9 mouse cellular contexts compared by ENCODE assay signal in the genomic region with DNA sequence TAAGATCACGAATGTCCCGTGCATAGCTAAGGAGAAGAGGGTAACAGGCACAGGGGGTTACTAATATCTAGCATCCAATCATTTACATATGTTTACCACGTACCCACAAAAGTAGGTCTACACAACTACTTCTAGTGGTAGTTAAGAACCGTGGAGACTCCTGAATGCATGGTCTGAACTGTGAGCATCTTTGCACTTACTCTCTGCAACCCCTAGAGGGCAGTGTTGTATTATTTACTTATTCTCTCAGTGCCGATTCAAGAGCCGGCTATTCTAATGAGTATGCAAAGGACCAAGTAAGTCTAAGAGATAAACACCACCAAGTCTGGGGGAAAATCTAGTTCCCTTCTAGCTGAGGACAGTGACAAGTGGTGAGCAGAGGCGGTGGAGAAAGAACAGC. TPM values are rescaled to one million over a fixed set of nuclear protein-coding genes. Genes with fewer than 3 reads are reported as not detected.
A peak's percentile ranks its signal among the peaks of the same experiment; 100 is the strongest.
DNase-seq lines count a peak whose midpoint lies in the region; ATAC-seq and TF ChIP-seq lines count a peak whose summit lies in the region.
"Had no signal": no experiment of that assay in that cellular context is flagged by ENCODE, and none has a peak within 500 bp of the region (broad histone marks: within the 10 kb centered on the region; RNA-seq: fewer than 3 reads in every experiment).

No protein-coding gene starts in this region.

- DNase-seq in layer of hippocampus, adult 11-12 months (ENCODE audit: low spot score): peak; percentile 47
- DNase-seq in layer of hippocampus, adult 8-10 months (ENCODE audit: low spot score in 2 of 2): no peak
- DNase-seq in CH12.LX (ENCODE audit: extremely low read depth): peak; percentile 87
- peak; percentile 21 to 44 for DNase-seq in cerebellum, adult 18-20 months
- DNase-seq in layer of hippocampus, adult 9-10 months (ENCODE audit: low spot score): peak; percentile 61
- DNase-seq in midbrain, embryonic 14.5 days: peak; percentile 91
- no peak for DNase-seq in ovary, postnatal 10 days (ENCODE audit: low spot score)

- H3K4me1 ChIP-seq in CH12.LX (ENCODE audit: control insufficient read depth in 1 of 2, insufficient read depth in 2 of 2): peaks cover 2 to 5% of the 10 kb centered on the region in 2 experiments; a peak in 3 of 4 replicates
- no peaks in the 10 kb centered on the region for H3K4me1 ChIP-seq in heart, embryonic 16.5 days (ENCODE audit: control insufficient read depth, insufficient read depth, low read length)
- H3K4me1 ChIP-seq in midbrain, embryonic 14.5 days (ENCODE audit: control insufficient read depth, insufficient read depth, low read length): no peaks in the 10 kb centered on the region
- H3K4me1 ChIP-seq: embryonic facial prominence, embryonic 15.5 days had no signal

- TF ChIP-seq POLR2A in CH12.LX (IDR thresholded peaks at IDR 0.05; ENCODE audit: low read depth, low read length): no peak

- dilution Hi-C loops in CH12.LX (cut with MboI; ENCODE audit: extremely low pct_ligation_motif_present, extremely low pct_unique_long_range_greater_than_20kb, low sequenced_read_pairs): no loop called here

- peak overlapping the region; percentile 91; the same call in 1 of the 2 replicates for H3K4me2 ChIP-seq in CH12.LX (ENCODE audit: insufficient read depth, low read depth, poor library complexity, severe bottlenecking)
- H3K4me2 ChIP-seq in heart, embryonic 16.5 days (ENCODE audit: low read depth, low read length): no peak overlapping the region
- H3K4me2 ChIP-seq in midbrain, embryonic 14.5 days (ENCODE audit: low read length): no peak overlapping the region
- H3K4me2 ChIP-seq: embryonic facial prominence, embryonic 15.5 days had no signal

- TF ChIP-seq CTCF in CH12.LX (conservative IDR thresholded peaks at IDR 0.05 in 1 of 2, IDR thresholded peaks at IDR 0.05 in 1 of 2; ENCODE audit: low read depth in 2 of 2, low read length in 2 of 2): peak; percentile 96 to 98

- no peak overlapping the region for H3K27ac ChIP-seq in CH12.LX (ENCODE audit: insufficient read depth, low read depth)
- no peak overlapping the region for H3K27ac ChIP-seq in heart, embryonic 16.5 days (ENCODE audit: low read length)
- H3K27ac ChIP-seq in midbrain, embryonic 14.5 days (replicated peaks; ENCODE audit: low read depth, low read length): no peak overlapping the region
- H3K27ac ChIP-seq: embryonic facial prominence, embryonic 15.5 days had no signal

- H3K4me3 ChIP-seq in CH12.LX (replicated peaks in 1 of 3; ENCODE audit: low read depth in 2 of 3, low read length in 2 of 3, poor library complexity in 1 of 3): no peak overlapping the region
- H3K4me3 ChIP-seq in heart, embryonic 16.5 days (ENCODE audit: low read length): no peak overlapping the region
- H3K4me3 ChIP-seq in midbrain, embryonic 14.5 days (replicated peaks; ENCODE audit: low read depth, low read length): no peak overlapping the region
- H3K4me3 ChIP-seq: embryonic facial prominence, embryonic 15.5 days had no signal

- in situ Hi-C loops in CH12.LX (cut with MboI; ENCODE audit: low pct_ligation_motif_present, low pct_unique_long_range_greater_than_20kb, low sequenced_read_pairs): loop anchor here (5.0 kb wide), 2 partner anchors 45 to 260 kb away; partner anchors contain the start of gene Carhsp1

- no peaks in the 10 kb centered on the region for H3K36me3 ChIP-seq in CH12.LX (replicated peaks in 1 of 2; ENCODE audit: control insufficient read depth in 1 of 2, insufficient read depth in 1 of 2, low read length in 1 of 2)
- H3K36me3 ChIP-seq in heart, embryonic 16.5 days (ENCODE audit: control insufficient read depth, insufficient read depth): no peaks in the 10 kb centered on the region
- H3K36me3 ChIP-seq in midbrain, embryonic 14.5 days (ENCODE audit: control insufficient read depth, insufficient read depth, low read length): no peaks in the 10 kb centered on the region
- H3K36me3 ChIP-seq: embryonic facial prominence, embryonic 15.5 days had no signal

- peaks cover 6% of the 10 kb centered on the region for H3K9me3 ChIP-seq in CH12.LX (replicated peaks; ENCODE audit: low read length)
- no peaks in the 10 kb centered on the region for H3K9me3 ChIP-seq in heart, embryonic 16.5 days (replicated peaks; ENCODE audit: control insufficient read depth, low read length)
- H3K9me3 ChIP-seq in midbrain, embryonic 14.5 days (ENCODE audit: control insufficient read depth, low read length): no peaks in the 10 kb centered on the region
- H3K9me3 ChIP-seq: embryonic facial prominence, embryonic 15.5 days had no signal

- ATAC-seq in heart, embryonic 16.5 days (replicated peaks; ENCODE audit: extremely low read depth, insufficient read depth, low FRiP score): 0 out of 2 replicates have a peak, but pooled peaks have one; percentile 37
- peak; percentile 48; the same call in 1 of the 2 replicates for ATAC-seq in midbrain, embryonic 14.5 days (ENCODE audit: low FRiP score, low TSS enrichment)

- 10% methylated on average over 7 of the region's 7 CpGs for WGBS in heart, embryonic 16.5 days
- WGBS in midbrain, embryonic 14.5 days: 11% methylated on average over 7 of the region's 7 CpGs

- peak; percentile 39 for TF ChIP-seq EP300 in CH12.LX (IDR thresholded peaks at IDR 0.05; ENCODE audit: low read length)

- no peak overlapping the region for H3K9ac ChIP-seq in CH12.LX (ENCODE audit: insufficient read depth, low read depth)
- no peak overlapping the region for H3K9ac ChIP-seq in heart, embryonic 16.5 days (ENCODE audit: low read length)
- H3K9ac ChIP-seq in midbrain, embryonic 14.5 days (replicated peaks; ENCODE audit: low read length): no peak overlapping the region
- H3K9ac ChIP-seq: embryonic facial prominence, embryonic 15.5 days had no signal

- peak; percentile 99 for TF ChIP-seq RAD21 in CH12.LX (IDR thresholded peaks at IDR 0.05; ENCODE audit: low read depth, low read length)

- no peaks in the 10 kb centered on the region for H3K79me2 ChIP-seq in CH12.LX (replicated peaks; ENCODE audit: control insufficient read depth, extremely low read depth, insufficient read depth, poor library complexity, severe bottlenecking)

- peaks cover 75% of the 10 kb centered on the region for H3K27me3 ChIP-seq in CH12.LX (replicated peaks)
- peaks cover 6% of the 10 kb centered on the region for H3K27me3 ChIP-seq in heart, embryonic 16.5 days (ENCODE audit: control insufficient read depth, insufficient read depth, low read length)
- H3K27me3 ChIP-seq in midbrain, embryonic 14.5 days (ENCODE audit: control insufficient read depth, insufficient read depth, low read length): peaks cover 6% of the 10 kb centered on the region; the same call in 1 of the 2 replicates

TF ChIP-seq in CH12.LX, 34 proteins besides CTCF, POLR2A, EP300 and RAD21 (continues in another document):
- TF ChIP-seq KAT2A (IDR thresholded peaks at IDR 0.05; ENCODE audit: insufficient replicate concordance, low read length) (no peak), PAX5 (IDR thresholded peaks at IDR 0.05; ENCODE audit: low read length) (no peak), MAFK (IDR thresholded peaks at IDR 0.05; ENCODE audit: insufficient replicate concordance, low read length) (peak; percentile 27; the same call in 1 of the 2 replicates), JUND (conservative IDR thresholded peaks at IDR 0.05; ENCODE audit: low read depth, low read length) (peak; percentile 76), JUN (IDR thresholded peaks at IDR 0.05; ENCODE audit: insufficient read depth, low read depth, low read length) (peak; percentile 24; the same call in 1 of the 2 replicates), TBP (conservative IDR thresholded peaks at IDR 0.05; ENCODE audit: low read depth, low read length) (0 out of 2 replicates have a peak, but pooled peaks have one; percentile 48), MXI1 (IDR thresholded peaks at IDR 0.05; ENCODE audit: low read depth, low read length) (0 out of 2 replicates have a peak, but pooled peaks have one; percentile 35), MAX (IDR thresholded peaks at IDR 0.05; ENCODE audit: low read length) (0 out of 2 replicates have a peak, but pooled peaks have one; percentile 21), BHLHE40 (IDR thresholded peaks at IDR 0.05; ENCODE audit: low read depth, low read length) (peak; percentile 54; the same call in 1 of the 2 replicates), IRF4 (IDR thresholded peaks at IDR 0.05; ENCODE audit: low read depth, low read length) (peak; percentile 59; the same call in 1 of the 2 replicates), SMC3 (IDR thresholded peaks at IDR 0.05; ENCODE audit: low read depth, low read length) (peak; percentile 81), NRF1 (IDR thresholded peaks at IDR 0.05; ENCODE audit: low read depth, low read length) (no peak), TCF12 (IDR thresholded peaks at IDR 0.05; ENCODE audit: low read depth, low read length) (peak; percentile 37; the same call in 1 of the 2 replicates), ELF1 (IDR thresholded peaks at IDR 0.05; ENCODE audit: low read depth, low read length) (0 out of 2 replicates have a peak, but pooled peaks have one; percentile 34), E2F4 (IDR thresholded peaks at IDR 0.05; ENCODE audit: insufficient replicate concordance, low read depth, low read length) (no peak), SIN3A (IDR thresholded peaks at IDR 0.05; ENCODE audit: low read length) (peak; percentile 79), HCFC1 (IDR thresholded peaks at IDR 0.05; ENCODE audit: low read depth, low read length) (peak; percentile 36; the same call in 1 of the 2 replicates), NELFE (IDR thresholded peaks at IDR 0.05; ENCODE audit: low read depth, low read length) (peak; percentile 51; the same call in 1 of the 2 replicates), ZC3H11A (IDR thresholded peaks at IDR 0.05; ENCODE audit: low read depth, low read length) (peak; percentile 17; the same call in 1 of the 2 replicates), CHD2 (IDR thresholded peaks at IDR 0.05; ENCODE audit: low read length) (no peak), MEF2A (IDR thresholded peaks at IDR 0.05; ENCODE audit: borderline replicate concordance, low read depth, low read length) (peak; percentile 64)

RNA-seq across cellular contexts. Expression of gene Tmem114, which starts 12.7 kb away (rescaled TPM):
- total RNA-seq in layer of hippocampus, adult 8-10 months (2022): 1 to 10 TPM; 3.9 to 5.6 (median 4.4) TPM
- total RNA-seq in CH12.LX (2012; rRNA removed) (not detected in 2 replicates), CH12.LX (2014; rRNA removed) (not detected in 2 replicates)
- not detected in 2 replicates for polyA plus RNA-seq in CH12.LX (2012; ENCODE audit: insufficient read length, low read depth)
- not detected in 2 replicates for polyA plus RNA-seq in heart, embryonic 16.5 days (2015; fragmentation: Nextera tagmentation; extraction: Ambion mirVana)
- not detected in 2 replicates for polyA plus RNA-seq in midbrain, embryonic 14.5 days (2014; fragmentation: Nextera tagmentation; extraction: Ambion mirVana)
- polyA plus RNA-seq: embryonic facial prominence, embryonic 15.5 days had no signal

RNA-seq across cellular contexts. Expression of gene Mettl22, which starts 58.4 kb away (rescaled TPM):
- total RNA-seq in layer of hippocampus, adult 8-10 months (2022): 10 to 100 TPM; 26.1 to 30.1 (median 26.4) TPM
- total RNA-seq in CH12.LX (2012; rRNA removed): 25.4 and 39.4 TPM in 2 replicates
- 48.6 and 64.2 TPM in 2 replicates for total RNA-seq in CH12.LX (2014; rRNA removed)
- 27.5 and 38.8 TPM in 2 replicates for polyA plus RNA-seq in CH12.LX (2012; ENCODE audit: insufficient read length, low read depth)
- polyA plus RNA-seq in heart, embryonic 16.5 days (2015; fragmentation: Nextera tagmentation; extraction: Ambion mirVana): 42.0 and 48.0 TPM in 2 replicates
- 44.4 and 73.1 TPM in 2 replicates for polyA plus RNA-seq in midbrain, embryonic 14.5 days (2014; fragmentation: Nextera tagmentation; extraction: Ambion mirVana)

Comparison
In these comparisons a context has a peak if more than half of its experiments do, and no peak if none do; other contexts are left out.
1. DNase-seq: peak in layer of hippocampus, adult 11-12 months (single experiment), CH12.LX (single experiment), cerebellum, adult 18-20 months (2 of 2), layer of hippocampus, adult 9-10 months (single experiment) and midbrain, embryonic 14.5 days (single experiment); none in layer of hippocampus, adult 8-10 months (0 of 2) and ovary, postnatal 10 days (single experiment).